17 mouse cellular contexts compared by ENCODE assay signal in the genomic region with DNA sequence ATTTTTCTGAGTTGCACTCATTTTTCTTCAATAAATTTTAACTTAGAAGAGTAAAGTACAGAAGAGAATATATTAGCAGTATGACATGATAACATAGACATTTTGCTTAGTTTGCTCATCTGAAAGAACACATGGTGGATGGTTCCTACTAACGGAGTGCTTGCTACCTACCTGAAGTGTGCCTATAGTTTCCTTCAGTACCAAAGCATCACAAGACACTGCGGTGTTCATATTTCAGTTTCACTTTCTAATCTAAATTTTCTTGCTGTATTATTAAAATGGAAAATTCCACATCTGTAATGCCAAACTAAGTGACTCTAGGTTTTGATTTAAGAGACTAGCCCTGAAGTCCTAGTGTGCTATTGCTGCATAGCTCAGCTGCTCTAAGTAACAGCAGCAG.
"Had no signal": no experiment of that assay in that cellular context is flagged by ENCODE, and none has a peak within 500 bp of the region (broad histone marks: within the 10 kb centered on the region; RNA-seq: fewer than 3 reads in every experiment).

No protein-coding gene starts in this region.

- H3K9me3 ChIP-seq: limb, embryonic 13.5 days; midbrain, embryonic 10.5 days; neural tube, embryonic 13.5 days had no signal

- ATAC-seq: intestine, postnatal 0 days; lung, postnatal 0 days had no signal

- DNase-seq: kidney, postnatal 10 days; kidney, postnatal 4 days; left cerebral cortex, postnatal 4 days; lung, adult 18-20 months; lung, postnatal 4 days; midbrain, embryonic 14.5 days; retina, postnatal 1 day; right cerebral cortex, postnatal 4 days; spleen, adult 18-20 months; thymus, postnatal 36 days had no signal

- H3K9ac ChIP-seq: limb, embryonic 13.5 days; liver, embryonic 14.5 days; neural tube, embryonic 13.5 days had no signal

- H3K4me1 ChIP-seq: midbrain, embryonic 10.5 days; neural tube, embryonic 13.5 days had no signal

- H3K4me3 ChIP-seq: layer of hippocampus, adult 2 months; limb, embryonic 13.5 days; midbrain, embryonic 10.5 days; neural tube, embryonic 13.5 days had no signal

- H3K27me3 ChIP-seq: limb, embryonic 13.5 days; neural tube, embryonic 13.5 days had no signal

- H3K36me3 ChIP-seq: limb, embryonic 13.5 days; midbrain, embryonic 10.5 days; neural tube, embryonic 13.5 days had no signal

- H3K27ac ChIP-seq: layer of hippocampus, adult 2 months; limb, embryonic 13.5 days; liver, embryonic 14.5 days; midbrain, embryonic 10.5 days; neural tube, embryonic 13.5 days had no signal

- H3K4me2 ChIP-seq: limb, embryonic 13.5 days; neural tube, embryonic 13.5 days had no signal
